Mouse (Mus musculus) midbrain, embryonic 16.5 days (tissue): ENCODE results near the gene Spata46. TPM values are rescaled to one million over a fixed set of nuclear protein-coding genes. Genes with fewer than 3 reads are reported as not detected.

Experiments
- ATAC-seq: fragments of 200-750 bp; cut with Nextera tagmentation; 2 replicates; pipeline ENCODE4 v1.8.0; 2017; ENCODE audit warnings: moderate TSS enrichment
- H3K27ac ChIP-seq: fragments of 300-500 bp; sonication (generic); 2 replicates; pipeline ENCODE4 v1.5.1; 2014; ENCODE audit warnings: mild to moderate bottlenecking, low read length, mixed read lengths
- H3K27me3 ChIP-seq: fragments of 300-500 bp; sonication (generic); 2 replicates; pipeline ENCODE4 v1.6.1; 2014; ENCODE audit warnings: low read depth, low read length, mixed read lengths; ENCODE audit not compliant: control insufficient read depth, insufficient read depth
- H3K36me3 ChIP-seq: fragments of 300-500 bp; sonication (generic); 2 replicates; pipeline ENCODE4 v1.6.1; 2014; ENCODE audit warnings: mild to moderate bottlenecking, low read length, moderate library complexity, mixed read lengths; ENCODE audit not compliant: control insufficient read depth, insufficient read depth
- H3K4me1 ChIP-seq: fragments of 300-500 bp; sonication (generic); 2 replicates; pipeline ENCODE4 v1.6.1; 2014; ENCODE audit warnings: mild to moderate bottlenecking, low read length, mixed read lengths; ENCODE audit not compliant: control insufficient read depth, insufficient read depth
- H3K4me2 ChIP-seq: fragments of 300-500 bp; sonication (generic); 2 replicates; pipeline ENCODE4 v1.6.1; 2014; ENCODE audit warnings: mild to moderate bottlenecking, low read length, mixed read lengths
- H3K4me3 ChIP-seq: fragments of 300-500 bp; sonication (generic); 2 replicates; pipeline ENCODE4 v1.5.1; 2014; ENCODE audit warnings: low read depth, mild to moderate bottlenecking, low read length, moderate library complexity, mixed read lengths
- H3K9ac ChIP-seq: fragments of 300-500 bp; sonication (generic); 2 replicates; pipeline ENCODE4 v1.6.1; 2014; ENCODE audit warnings: low read depth, low read length, mixed read lengths
- H3K9me3 ChIP-seq: fragments of 300-500 bp; sonication (generic); replicated peaks from 2 replicates; pipeline ENCODE4 v1.6.1; 2014; ENCODE audit warnings: mild to moderate bottlenecking, low read length, mixed read lengths; ENCODE audit not compliant: control insufficient read depth, poor library complexity, severe bottlenecking
- WGBS: fragments of 180-500 bp; shearing (Covaris S2); extraction: QIAGEN DNeasy Blood & Tissue Kit; methylation state at CpG from one replicate; pipeline ENCODE4 v1.1.7; 2014; 5-methylcytosine and 5-hydroxymethylcytosine counted together
- polyA plus RNA-seq: library from polyadenylated mRNA; unstranded; fragments of >200 nt; fragmentation: Nextera tagmentation; extraction: Ambion mirVana; gene quantifications from 2 replicates; pipeline ENCODE4 v1.2.1, GENCODE M21; 2015

The Spata46 gene
- polyA plus RNA-seq, 1 experiment from 2014 or later: 0.90 TPM

DNA sequence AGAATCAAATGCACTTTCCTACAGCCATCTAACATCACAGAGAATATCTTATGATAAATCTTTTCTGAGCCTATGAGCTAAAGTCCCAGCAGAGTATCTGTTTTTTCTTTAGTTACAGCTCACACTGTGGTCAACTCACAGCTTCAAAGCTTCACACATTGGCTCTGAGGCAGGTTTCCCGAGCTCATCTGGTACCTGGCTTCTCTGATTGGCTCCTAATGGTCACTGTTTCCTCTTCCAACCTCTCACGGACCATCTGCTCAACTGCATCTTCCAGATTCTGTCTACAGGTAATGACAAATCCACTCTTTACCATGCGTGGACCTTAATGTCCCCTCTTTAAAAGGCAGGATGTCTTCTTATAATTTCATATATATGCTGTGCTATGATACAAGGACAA, 44.7 kb downstream of the Spata46 start:
- no peaks in the 10 kb centered on the region for H3K36me3 ChIP-seq
- H3K4me2 ChIP-seq: no peak overlapping the region
- no peaks in the 10 kb centered on the region for H3K4me1 ChIP-seq
- H3K9ac ChIP-seq: no peak overlapping the region
- WGBS: 69% methylated on average over 3 of the region's 3 CpGs
- no peak overlapping the region for H3K27ac ChIP-seq
- H3K9me3 ChIP-seq: no peaks in the 10 kb centered on the region
- H3K4me3 ChIP-seq: no peak overlapping the region
- no peaks in the 10 kb centered on the region for H3K27me3 ChIP-seq
- ATAC-seq: no peak

DNA sequence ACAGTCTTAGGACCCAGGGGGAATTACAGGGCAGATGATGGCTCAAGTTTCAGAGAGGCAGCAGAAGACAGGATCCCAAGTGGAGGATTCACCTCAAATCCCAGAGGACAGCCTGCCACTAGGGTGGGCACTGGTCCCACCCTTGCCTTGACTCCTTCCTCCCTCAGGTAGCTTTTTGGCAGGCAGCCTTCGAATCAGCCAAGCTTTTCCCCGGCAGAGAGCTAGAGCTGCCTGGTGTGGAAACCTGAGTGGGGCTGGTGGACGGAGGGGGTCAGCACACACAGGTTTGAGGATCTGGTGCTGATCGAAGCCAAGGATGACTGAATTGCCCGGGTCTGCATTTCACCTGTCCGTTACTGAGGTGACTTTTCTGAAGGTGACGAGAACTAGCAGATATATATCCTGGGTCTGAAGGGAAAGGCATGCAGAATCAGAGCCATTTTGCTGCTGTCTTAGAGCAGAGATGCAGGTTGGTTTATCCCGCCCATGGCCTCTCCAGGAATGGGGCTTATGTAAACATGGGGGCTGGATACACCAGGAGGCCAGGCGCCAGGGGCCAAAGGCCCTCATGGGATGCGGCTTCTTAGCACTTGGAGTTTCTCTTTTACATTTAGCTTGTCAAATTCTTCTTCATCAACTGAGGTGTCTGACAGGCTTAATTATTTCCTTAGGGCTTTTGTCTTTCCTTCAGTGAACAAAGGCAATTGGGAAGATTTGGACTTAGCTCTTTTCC, 51.7 kb downstream of the Spata46 start:
- H3K36me3 ChIP-seq: no peaks in the 10 kb centered on the region
- H3K27ac ChIP-seq: no peak overlapping the region
- H3K9me3 ChIP-seq: no peaks in the 10 kb centered on the region
- no peak overlapping the region for H3K9ac ChIP-seq
- H3K4me1 ChIP-seq: no peaks in the 10 kb centered on the region
- 77% methylated on average over 10 of the region's 10 CpGs for WGBS
- no peaks in the 10 kb centered on the region for H3K27me3 ChIP-seq
- H3K4me2 ChIP-seq: no peak overlapping the region
- ATAC-seq: no peak
- H3K4me3 ChIP-seq: no peak overlapping the region

Other genes starting within 250 kb of the Spata46 start
- gene Ddr2, start 198.0 kb upstream of the Spata46 start, polyA plus RNA-seq: 7.0 and 7.9 TPM in 2 replicates
- 63.6 and 65.6 TPM in 2 replicates for gene Uap1, start 133.8 kb upstream of the Spata46 start, polyA plus RNA-seq
- gene Uhmk1, start 93.4 kb upstream of the Spata46 start, polyA plus RNA-seq: 9.6 and 9.7 TPM in 2 replicates
- not detected in 2 replicates for gene Sh2d1b2, start 76.1 kb upstream of the Spata46 start, polyA plus RNA-seq
- gene Sh2d1b1, start 31.5 kb upstream of the Spata46 start, polyA plus RNA-seq: not detected in 2 replicates
- gene Gm7694, start 2.5 kb upstream of the Spata46 start, polyA plus RNA-seq: 1.5 and 1.7 TPM in 2 replicates